Mouse (Mus musculus): ENCODE measurements around the gene Fam43b. TPM values are rescaled to one million over a fixed set of nuclear protein-coding genes. Genes with fewer than 3 reads are reported as not detected.

The Fam43b gene
- polyA plus RNA-seq, 1 experiment from 2014 or later, result not detected

DNA sequence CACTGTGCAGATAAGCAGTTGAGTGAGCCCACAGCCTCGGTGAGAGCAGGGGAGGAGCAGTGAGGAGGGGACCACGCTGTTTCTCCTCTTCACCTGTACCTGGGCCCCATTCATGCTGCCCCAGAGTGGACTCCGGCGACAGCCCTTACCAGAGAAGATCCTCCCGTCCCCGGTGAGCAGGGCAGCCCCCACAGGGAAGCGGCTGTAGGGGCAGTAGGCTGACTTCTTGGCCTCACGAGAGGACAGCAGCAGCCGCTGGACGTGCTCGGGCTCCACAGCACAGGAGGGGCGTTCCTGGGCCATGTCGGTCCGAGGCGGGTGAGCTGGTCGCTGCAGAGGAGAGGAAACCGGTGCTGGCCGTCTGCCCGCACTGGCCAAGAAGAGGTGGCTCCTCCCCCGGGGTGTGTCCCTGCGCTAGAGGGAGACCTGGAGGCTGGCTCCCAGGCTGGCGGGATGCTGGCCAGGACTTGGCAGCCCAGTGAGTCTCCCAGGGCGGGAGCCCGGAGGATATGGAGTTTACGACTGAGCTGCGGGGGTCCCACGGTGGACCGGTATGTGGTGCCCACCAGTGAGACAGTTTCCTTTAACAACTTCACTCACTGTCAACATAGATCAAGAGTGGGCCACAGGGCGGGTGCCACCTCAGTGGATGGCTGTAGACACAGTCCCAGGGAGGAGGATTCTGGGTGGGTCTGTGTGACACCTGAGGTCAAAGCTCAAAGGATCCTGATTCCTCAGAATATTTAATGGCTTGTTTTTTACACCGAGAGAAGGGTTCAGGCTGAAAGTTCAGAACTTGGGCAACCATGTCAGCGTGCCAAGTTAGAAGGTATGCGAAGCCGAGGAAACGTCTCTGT is 28.5 kb downstream of the Fam43b start, which contains the start of gene Cda:
Cda (minus strand) TSS at position 352 of the 857 bp plus-strand sequence.
- 3% methylated on average over 34 of the region's 34 CpGs for WGBS
- Histone ChIP-seq H3K36me3 (ENCODE audit: insufficient read depth, low read length) (no peaks in the 10 kb centered on the region), H3K27me3 (replicated peaks; ENCODE audit: insufficient read depth, low read length) (no peaks in the 10 kb centered on the region), H3K27ac (ENCODE audit: low read length) (peak within 1 kb of the TSS; percentile 58; the same call in 1 of the 2 replicates), H3K4me2 (replicated peaks; ENCODE audit: low read depth, low read length) (peak within 1 kb of the TSS; percentile 57), H3K4me3 (ENCODE audit: low read depth, low read length) (peak within 1 kb of the TSS; percentile 31), H3K9me3 (ENCODE audit: low read length) (no peaks in the 10 kb centered on the region), H3K4me1 (ENCODE audit: insufficient read depth, low read depth, low read length) (peaks cover 8% of the 10 kb centered on the region; the same call in 1 of the 2 replicates), H3K9ac (replicated peaks; ENCODE audit: low read depth) (no peak within 1 kb of the TSS)
- peak; percentile 95 for DNase-seq (ENCODE audit: low spot score)
- TF ChIP-seq EP300 (IDR thresholded peaks at IDR 0.05) (no peak), CTCF (IDR thresholded peaks at IDR 0.05) (0 out of 2 replicates have a peak, but pooled peaks have one; percentile 17)
- ATAC-seq, result peak; percentile 97

DNA sequence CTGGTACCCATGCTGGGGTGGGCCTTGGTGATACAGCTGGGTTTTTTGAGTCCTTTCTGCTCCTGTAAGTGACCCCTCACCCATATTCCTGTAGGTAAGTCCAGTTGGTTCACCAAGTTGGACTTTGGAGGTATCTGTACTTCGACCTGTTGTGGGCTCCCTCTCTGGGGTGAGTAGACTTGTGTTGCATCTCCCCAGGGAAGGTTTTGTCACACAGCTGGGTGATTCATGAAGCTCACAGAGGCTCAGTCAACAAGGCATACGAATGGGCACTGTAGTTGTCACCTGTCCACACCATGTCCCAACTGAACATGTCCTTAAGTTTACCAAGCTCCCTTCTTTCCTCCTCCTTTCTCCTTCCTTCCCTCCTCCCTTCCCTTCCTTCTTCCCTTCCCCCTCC is 29.8 kb downstream of the Fam43b start:
- H3K9me3 ChIP-seq (ENCODE audit: low read length), result no peaks in the 10 kb centered on the region
- WGBS, result 83% methylated on average over 2 of the region's 2 CpGs
- H3K4me1 ChIP-seq (ENCODE audit: insufficient read depth, low read depth, low read length), result peaks cover 8% of the 10 kb centered on the region; the same call in 1 of the 2 replicates
- no peak for DNase-seq (ENCODE audit: low spot score)
- TF ChIP-seq CTCF (IDR thresholded peaks at IDR 0.05) (no peak), EP300 (IDR thresholded peaks at IDR 0.05) (no peak)
- H3K27me3 ChIP-seq (replicated peaks; ENCODE audit: insufficient read depth, low read length), result no peaks in the 10 kb centered on the region
- H3K4me3 ChIP-seq (ENCODE audit: low read depth, low read length), result no peak overlapping the region
- no peak for ATAC-seq
- H3K9ac ChIP-seq (replicated peaks; ENCODE audit: low read depth), result no peak overlapping the region
- no peak overlapping the region for H3K27ac ChIP-seq (ENCODE audit: low read length)
- no peaks in the 10 kb centered on the region for H3K36me3 ChIP-seq (ENCODE audit: insufficient read depth, low read length)
- no peak overlapping the region for H3K4me2 ChIP-seq (replicated peaks; ENCODE audit: low read depth, low read length)

DNA sequence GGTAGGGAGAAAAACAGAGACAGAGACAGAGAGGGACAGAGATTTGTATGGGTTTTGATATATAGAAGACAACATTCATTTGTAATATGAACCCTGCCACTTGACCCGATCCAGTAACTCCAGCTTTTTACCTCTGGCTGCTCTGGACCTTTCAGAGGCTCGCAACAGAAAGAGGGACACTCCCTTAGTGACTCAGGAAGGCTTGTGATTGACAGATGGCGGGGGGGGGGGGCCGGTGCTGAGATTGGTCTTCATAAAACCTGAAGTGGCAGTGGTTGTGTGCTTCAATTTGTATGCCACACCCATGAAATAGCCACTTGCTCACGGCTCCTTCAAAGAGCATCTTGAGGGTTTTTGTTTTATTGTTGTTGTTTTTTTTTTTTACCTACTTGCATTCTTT is 32.8 kb downstream of the Fam43b start:
- TF ChIP-seq CTCF (IDR thresholded peaks at IDR 0.05) (no peak), EP300 (IDR thresholded peaks at IDR 0.05) (no peak)
- no peaks in the 10 kb centered on the region for H3K27me3 ChIP-seq (replicated peaks; ENCODE audit: insufficient read depth, low read length)
- H3K9ac ChIP-seq (replicated peaks; ENCODE audit: low read depth), result no peak overlapping the region
- peaks cover 8% of the 10 kb centered on the region; the same call in 1 of the 2 replicates for H3K4me1 ChIP-seq (ENCODE audit: insufficient read depth, low read depth, low read length)
- no peak overlapping the region for H3K4me2 ChIP-seq (replicated peaks; ENCODE audit: low read depth, low read length)
- no peak overlapping the region for H3K27ac ChIP-seq (ENCODE audit: low read length)
- no peaks in the 10 kb centered on the region for H3K36me3 ChIP-seq (ENCODE audit: insufficient read depth, low read length)
- ATAC-seq (no peak), DNase-seq (ENCODE audit: low spot score) (no peak)
- H3K4me3 ChIP-seq (ENCODE audit: low read depth, low read length), result no peak overlapping the region
- no peaks in the 10 kb centered on the region for H3K9me3 ChIP-seq (ENCODE audit: low read length)
- 46% methylated on average over 5 of the region's 5 CpGs for WGBS

DNA sequence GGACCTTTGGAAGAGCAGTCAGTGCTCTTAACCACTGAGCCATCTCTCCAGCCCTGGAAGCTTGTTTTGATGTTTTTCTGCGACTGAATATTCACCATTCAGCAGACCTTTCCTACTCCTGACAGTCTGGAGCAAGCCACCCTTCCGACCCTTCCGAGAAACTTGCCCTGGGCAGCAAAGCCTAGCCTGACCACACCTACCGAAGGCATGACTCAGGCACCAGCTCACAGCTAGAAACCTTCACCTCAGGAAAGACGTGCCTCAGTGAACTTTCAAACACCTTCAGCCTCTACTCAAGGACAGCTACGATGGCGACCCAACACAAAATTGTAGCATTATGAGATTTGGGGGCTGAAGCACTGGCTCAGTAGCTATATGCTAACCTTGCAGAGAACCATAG is 33.4 kb downstream of the Fam43b start:
- no peak overlapping the region for H3K4me3 ChIP-seq (ENCODE audit: low read depth, low read length)
- peaks cover 5% of the 10 kb centered on the region; the same call in 1 of the 2 replicates for H3K4me1 ChIP-seq (ENCODE audit: insufficient read depth, low read depth, low read length)
- no peak overlapping the region for H3K4me2 ChIP-seq (replicated peaks; ENCODE audit: low read depth, low read length)
- no peaks in the 10 kb centered on the region for H3K9me3 ChIP-seq (ENCODE audit: low read length)
- no peaks in the 10 kb centered on the region for H3K36me3 ChIP-seq (ENCODE audit: insufficient read depth, low read length)
- ATAC-seq (no peak), DNase-seq (ENCODE audit: low spot score) (no peak)
- no peak overlapping the region for H3K9ac ChIP-seq (replicated peaks; ENCODE audit: low read depth)
- TF ChIP-seq EP300 (IDR thresholded peaks at IDR 0.05) (no peak), CTCF (IDR thresholded peaks at IDR 0.05) (no peak)
- H3K27ac ChIP-seq (ENCODE audit: low read length), result no peak overlapping the region
- WGBS, result 78% methylated on average over 7 of the region's 7 CpGs
- no peaks in the 10 kb centered on the region for H3K27me3 ChIP-seq (replicated peaks; ENCODE audit: insufficient read depth, low read length)

DNA sequence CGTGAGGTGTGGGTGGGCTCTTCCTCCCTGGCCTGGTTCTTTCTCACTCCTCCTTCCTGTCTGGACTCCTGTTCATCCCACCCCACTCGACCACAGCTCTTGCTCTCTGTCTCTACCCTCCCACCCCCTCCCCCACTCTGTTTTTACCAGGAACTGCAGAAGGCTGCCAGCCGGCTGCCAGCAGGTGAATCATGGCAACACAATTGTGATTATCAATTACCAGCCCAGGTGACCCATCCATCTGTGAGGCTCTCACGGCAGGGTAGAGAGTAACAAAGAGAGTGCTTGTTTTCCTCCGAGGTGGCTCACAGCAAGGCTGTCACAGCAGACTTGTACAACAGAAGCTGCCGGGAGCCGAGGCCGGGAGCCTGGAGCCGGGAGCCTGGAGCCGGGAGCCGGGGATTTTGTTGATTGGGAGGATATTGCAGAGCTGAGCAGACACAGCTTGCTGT is 34.9 kb downstream of the Fam43b start:
- H3K36me3 ChIP-seq (ENCODE audit: insufficient read depth, low read length), result no peaks in the 10 kb centered on the region
- H3K9me3 ChIP-seq (ENCODE audit: low read length), result no peaks in the 10 kb centered on the region
- no peak for DNase-seq (ENCODE audit: low spot score)
- no peak overlapping the region for H3K4me2 ChIP-seq (replicated peaks; ENCODE audit: low read depth, low read length)
- WGBS, result 23% methylated on average over 11 of the region's 11 CpGs
- no peaks in the 10 kb centered on the region for H3K27me3 ChIP-seq (replicated peaks; ENCODE audit: insufficient read depth, low read length)
- H3K4me3 ChIP-seq (ENCODE audit: low read depth, low read length), result no peak overlapping the region
- H3K27ac ChIP-seq (ENCODE audit: low read length), result no peak overlapping the region
- ATAC-seq, result no peak
- no peaks in the 10 kb centered on the region for H3K4me1 ChIP-seq (ENCODE audit: insufficient read depth, low read depth, low read length)
- H3K9ac ChIP-seq (replicated peaks; ENCODE audit: low read depth), result no peak overlapping the region
- no peak for TF ChIP-seq CTCF (IDR thresholded peaks at IDR 0.05)
- TF ChIP-seq EP300 (IDR thresholded peaks at IDR 0.05), result no peak

DNA sequence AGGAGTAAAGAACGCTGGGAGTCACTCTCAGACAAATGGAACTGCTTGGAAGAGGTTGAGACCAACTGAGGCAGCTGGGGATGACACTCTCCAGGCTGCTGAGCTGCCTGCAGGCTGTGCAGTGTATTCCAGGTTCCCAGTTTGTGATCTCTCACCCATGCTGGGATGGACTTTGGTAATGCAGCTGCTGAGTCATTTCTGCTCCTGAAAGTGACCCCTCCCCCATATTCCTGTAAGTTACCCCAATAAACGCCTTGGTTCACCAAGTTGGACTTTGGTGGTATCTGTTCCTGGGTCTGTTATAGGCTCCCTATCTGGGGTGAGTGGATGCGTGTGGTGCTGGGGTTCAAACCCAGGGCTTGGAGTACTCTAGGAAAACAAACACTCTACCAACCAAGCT is 38.2 kb downstream of the Fam43b start:
- Histone ChIP-seq H3K36me3 (ENCODE audit: insufficient read depth, low read length) (no peaks in the 10 kb centered on the region), H3K27ac (ENCODE audit: low read length) (no peak overlapping the region), H3K9ac (replicated peaks; ENCODE audit: low read depth) (no peak overlapping the region), H3K4me3 (ENCODE audit: low read depth, low read length) (no peak overlapping the region), H3K4me2 (replicated peaks; ENCODE audit: low read depth, low read length) (no peak overlapping the region), H3K9me3 (ENCODE audit: low read length) (no peaks in the 10 kb centered on the region), H3K4me1 (ENCODE audit: insufficient read depth, low read depth, low read length) (no peaks in the 10 kb centered on the region), H3K27me3 (replicated peaks; ENCODE audit: insufficient read depth, low read length) (no peaks in the 10 kb centered on the region)
- 74% methylated on average over 3 of the region's 3 CpGs for WGBS
- no peak for TF ChIP-seq CTCF (IDR thresholded peaks at IDR 0.05)
- TF ChIP-seq EP300 (IDR thresholded peaks at IDR 0.05), result no peak
- no peak for ATAC-seq
- no peak for DNase-seq (ENCODE audit: low spot score)
